Mouse (Mus musculus) testis, adult 2 months (tissue): Measurements from ENCODE around the gene Bhlha15.

Experiments
- CTCF ChIP-seq: fragments of 200-500 bp; IDR thresholded peaks from 2 replicates; pipeline ENCODE4 v1.5.1; 2012; ENCODE audit warnings: low read depth, mild to moderate bottlenecking, inconsistent platforms, low read length, moderate library complexity; ENCODE audit not compliant: control insufficient read depth, insufficient read depth, insufficient replicate concordance
- POLR2A ChIP-seq: fragments of 200-500 bp; IDR thresholded peaks from 2 replicates; pipeline ENCODE4 v1.6.1; 2012; ENCODE audit warnings: low read depth, mild to moderate bottlenecking, inconsistent platforms, low read length, moderate library complexity; ENCODE audit not compliant: control insufficient read depth

DNA sequence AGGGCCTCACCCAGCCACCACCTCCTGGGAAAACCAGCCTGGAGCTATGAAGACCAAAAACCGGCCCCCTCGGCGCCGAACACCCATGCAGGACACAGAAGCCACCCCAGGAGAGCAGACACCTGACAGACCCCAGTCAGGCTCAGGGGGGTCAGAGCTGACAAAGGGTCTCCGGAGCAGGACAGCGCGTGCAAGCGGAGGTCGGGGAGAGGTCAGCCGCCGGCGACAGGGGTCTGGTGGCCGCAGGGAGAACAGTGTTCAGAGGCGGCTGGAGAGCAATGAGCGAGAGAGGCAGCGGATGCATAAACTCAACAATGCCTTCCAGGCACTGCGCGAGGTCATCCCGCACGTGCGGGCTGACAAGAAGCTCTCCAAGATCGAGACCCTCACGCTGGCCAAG lies 940 bp downstream of the Bhlha15 start:
- TF ChIP-seq CTCF, result no peak
- no peak for TF ChIP-seq POLR2A
